Mouse (Mus musculus) neutrophil, adult 83 days (primary cell): ENCODE data around the gene Gas7. TPM values are rescaled to one million over a fixed set of nuclear protein-coding genes. Genes with fewer than 3 reads are reported as not detected.

Experiments
- total RNA-seq, 2 experiments: library from RNA; stranded (reverse); gene quantifications; one replicate each; pipeline ENCODE4 v1.2.4; 2023

Gas7 gene
- 100 to 1,000 TPM; 123 to 131 TPM for total RNA-seq

DNA sequence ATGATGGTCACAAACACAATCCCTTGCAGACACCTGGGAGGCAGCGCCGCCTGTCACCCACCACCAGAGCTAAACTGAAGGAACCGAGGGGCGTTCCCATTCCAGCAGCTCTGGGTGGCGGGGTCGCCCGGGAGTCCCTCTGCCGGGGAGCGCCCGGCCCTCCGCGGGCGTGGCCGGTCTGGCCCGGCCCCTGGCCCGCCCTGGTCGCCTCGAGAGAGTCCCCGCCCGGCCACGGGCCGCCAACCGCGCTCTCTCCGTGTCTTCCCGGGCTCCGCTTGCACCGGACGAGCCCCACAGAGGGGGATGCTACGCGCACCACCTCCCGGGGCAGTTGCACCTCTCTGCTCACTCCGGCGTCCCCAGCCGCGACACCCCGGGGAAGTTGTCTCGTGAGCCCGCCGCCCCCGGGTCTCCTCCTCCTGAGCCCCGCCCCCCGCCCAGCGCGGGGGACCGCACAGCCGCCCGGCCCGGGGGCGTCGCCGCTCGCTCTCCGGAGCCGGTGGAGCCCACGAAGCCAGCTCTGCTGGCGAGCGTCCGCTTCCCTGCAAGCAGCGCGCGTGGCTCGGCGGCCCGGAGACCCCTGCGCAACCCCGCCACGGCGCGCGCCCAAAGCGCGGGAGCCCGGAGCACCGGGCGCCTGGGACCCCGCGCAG, at the start of gene Gas7:
Gene Gas7, plus strand, starts transcription at position 564 of the 653 bp plus-strand sequence.

GRCm38 (mm10) chr11:67694703-67695376, 239.6 kb downstream of the Gas7 start, which contains the start of gene Rcvrn:
TSS of gene Rcvrn (plus strand) at chr11:67695326.

Other genes starting within 250 kb of the Gas7 start
- under 1 TPM in 1 of 2 experiments, not detected in 1; 0.07 TPM for gene Myh4, start 217.4 kb upstream of the Gas7 start, total RNA-seq
- not detected for gene Myh8, start 178.3 kb upstream of the Gas7 start, total RNA-seq
- not detected for gene Myh13, start 133.8 kb upstream of the Gas7 start, total RNA-seq
- gene Rcvrn, start 239.9 kb downstream of the Gas7 start, total RNA-seq, result not detected